Mouse (Mus musculus): Measurements from ENCODE around the gene Dst.

Gene Dst

DNA sequence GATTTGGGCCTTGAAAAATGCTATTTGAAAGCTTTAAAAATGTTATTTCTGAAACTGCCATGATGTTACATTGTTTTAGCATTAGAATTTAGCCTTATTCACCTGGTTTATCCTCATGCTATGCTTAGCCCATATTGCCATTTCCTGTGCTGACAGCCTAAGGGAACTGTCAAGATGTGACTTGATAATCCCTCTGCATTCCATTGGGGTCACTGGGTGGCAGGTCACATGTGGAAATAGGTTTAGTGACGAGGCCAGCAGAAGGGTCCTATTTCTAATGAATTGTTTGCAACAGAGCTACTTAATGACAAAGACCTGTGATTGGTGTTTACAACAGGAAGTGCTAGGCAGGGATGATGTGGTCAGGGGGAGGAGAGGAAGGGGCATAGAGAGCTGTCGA is 61.9 kb downstream of the Dst start:
- ATAC-seq (ENCODE audit: insufficient number of reproducible peaks, low FRiP score, low TSS enrichment): no peak

DNA sequence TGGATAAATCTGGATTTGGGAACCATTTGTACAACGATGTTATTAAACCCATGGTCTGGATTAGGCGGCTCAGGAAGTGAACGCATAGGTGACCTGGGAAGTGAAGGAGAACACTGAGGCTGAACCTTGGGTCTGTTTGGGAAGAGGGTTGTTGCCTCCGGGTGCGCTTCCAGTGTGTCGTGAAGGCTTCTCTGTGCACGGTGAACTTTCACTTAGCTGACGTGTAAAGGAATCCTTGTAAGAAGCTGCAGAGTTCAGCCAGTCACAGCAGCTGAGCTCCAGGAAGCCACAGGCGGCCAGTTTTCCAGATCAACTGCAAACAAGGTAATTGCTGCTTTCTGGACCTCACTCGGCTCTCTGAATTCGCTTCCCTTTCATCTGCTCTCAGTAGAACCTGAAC is 66.4 kb downstream of the Dst start:
- no peak for ATAC-seq (ENCODE audit: insufficient number of reproducible peaks, low FRiP score, low TSS enrichment)

DNA sequence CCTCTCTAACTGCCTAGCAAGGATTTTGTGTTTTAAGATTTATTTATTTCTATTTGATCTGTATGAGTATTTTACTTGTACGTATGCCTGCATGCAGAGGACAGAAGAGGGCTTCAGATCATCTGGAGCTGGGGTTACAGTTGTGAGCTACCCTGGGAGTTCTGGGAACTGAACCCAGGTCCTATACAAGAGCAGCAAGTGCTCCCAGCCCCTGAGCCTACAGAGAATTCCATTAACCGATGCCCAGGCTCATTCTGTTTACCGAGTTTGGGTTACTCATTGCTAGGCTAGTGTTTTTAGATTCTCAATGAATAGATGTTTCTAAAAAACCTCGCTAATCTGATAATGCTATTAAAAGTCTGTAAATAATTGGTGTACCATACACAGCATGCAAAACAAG is 67.3 kb downstream of the Dst start:
- ATAC-seq (ENCODE audit: insufficient number of reproducible peaks, low FRiP score, low TSS enrichment): no peak

DNA sequence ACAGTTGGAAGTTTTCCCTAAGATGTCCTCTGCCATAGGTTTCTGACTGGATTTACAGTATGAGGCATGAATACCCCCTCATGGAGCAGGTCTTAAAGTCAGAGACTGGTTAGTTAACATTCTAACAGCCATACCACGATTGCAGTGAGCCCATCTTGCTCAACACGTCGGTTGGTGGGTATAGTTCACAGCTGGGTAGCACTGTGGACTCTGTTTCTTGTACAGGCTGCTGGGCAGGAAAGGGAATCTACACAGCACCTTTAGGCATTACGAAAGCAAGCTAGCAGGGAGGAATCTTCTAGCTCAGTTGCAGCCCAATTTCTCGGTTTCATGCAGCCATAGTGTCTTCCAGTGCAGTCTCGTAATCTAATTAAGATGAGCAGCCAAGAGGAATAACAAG is 69.8 kb downstream of the Dst start:
- no peak for ATAC-seq (ENCODE audit: insufficient number of reproducible peaks, low FRiP score, low TSS enrichment)

DNA sequence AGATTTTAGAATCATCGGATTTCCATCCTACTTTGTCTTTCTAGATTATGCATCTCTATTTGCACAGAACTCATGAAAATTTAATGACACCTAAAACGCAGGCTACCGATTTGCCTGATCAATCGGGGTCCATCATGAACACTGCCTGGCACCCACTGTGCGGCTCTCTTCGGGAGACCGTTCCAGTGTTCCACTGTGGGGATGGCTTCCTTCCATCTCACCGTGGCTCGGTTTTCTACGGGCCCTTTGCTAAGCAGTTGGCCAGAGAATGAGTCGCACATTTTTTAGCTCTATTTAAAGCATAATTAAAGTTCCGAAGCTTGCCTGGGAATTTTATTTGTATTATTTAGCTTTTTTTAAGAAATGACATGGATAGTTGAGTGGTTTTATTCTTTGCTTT is 72.4 kb downstream of the Dst start:
- no peak for ATAC-seq (ENCODE audit: insufficient number of reproducible peaks, low FRiP score, low TSS enrichment)

DNA sequence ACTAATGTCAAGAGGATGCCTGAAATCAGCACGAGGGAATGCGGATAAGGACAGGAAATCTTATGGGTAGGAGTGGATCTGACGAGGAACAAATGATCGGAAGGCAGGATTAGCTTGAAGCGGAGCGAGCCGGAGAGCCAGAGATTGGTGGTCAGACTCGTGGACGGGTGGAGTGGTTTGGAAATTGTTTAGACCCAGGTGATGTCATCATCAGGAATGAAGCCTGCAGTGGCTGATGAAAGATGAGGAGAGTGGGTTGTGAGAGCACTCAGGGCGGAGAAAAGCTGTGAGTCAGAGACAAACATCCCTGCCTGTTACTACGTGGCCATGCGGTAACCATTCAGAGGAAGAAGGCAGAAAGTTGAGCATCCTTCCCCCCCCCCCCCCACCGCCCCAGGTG is 81.6 kb downstream of the Dst start:
- no peak for ATAC-seq (ENCODE audit: insufficient number of reproducible peaks, low FRiP score, low TSS enrichment)

DNA sequence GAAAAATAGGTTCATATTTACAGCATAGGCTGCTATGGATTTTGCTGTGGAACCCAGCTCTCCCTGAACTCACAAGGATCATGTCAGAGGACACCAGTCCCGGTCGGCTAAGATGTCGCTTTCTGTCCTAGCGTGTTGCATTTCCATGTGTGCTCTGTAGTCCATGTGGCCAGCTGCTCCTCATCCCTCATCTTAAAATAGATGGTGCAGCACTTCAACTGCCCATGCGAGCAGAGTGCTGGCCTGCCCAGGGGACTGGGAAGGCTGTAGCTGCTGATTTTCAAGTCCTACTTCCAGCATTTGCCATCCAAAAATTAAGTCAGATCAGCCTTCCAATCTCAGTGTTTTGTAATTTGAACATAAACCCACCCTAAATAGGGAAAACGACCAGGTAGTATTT is 83.0 kb downstream of the Dst start:
- ATAC-seq (ENCODE audit: insufficient number of reproducible peaks, low FRiP score, low TSS enrichment): no peak

DNA sequence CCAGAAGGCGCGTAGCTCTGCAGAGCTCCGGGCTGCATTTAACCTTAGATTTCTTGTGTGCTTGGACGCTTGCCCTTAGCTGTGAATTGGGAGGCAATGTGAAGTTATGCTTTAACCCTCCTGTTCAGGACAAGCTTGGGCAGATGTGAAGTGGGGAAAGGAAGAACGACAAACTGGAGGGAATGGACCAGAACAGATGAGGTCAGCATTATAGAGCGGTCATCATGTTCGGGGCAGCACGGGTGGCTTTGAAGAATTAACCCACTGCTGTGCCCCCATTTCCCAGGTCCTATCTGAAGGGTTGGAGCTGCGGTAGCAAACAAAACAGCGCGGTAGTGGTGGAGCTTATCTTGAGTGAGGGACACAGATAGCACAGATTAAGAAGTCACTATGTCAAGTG is 84.8 kb downstream of the Dst start:
- ATAC-seq (ENCODE audit: insufficient number of reproducible peaks, low FRiP score, low TSS enrichment): no peak

DNA sequence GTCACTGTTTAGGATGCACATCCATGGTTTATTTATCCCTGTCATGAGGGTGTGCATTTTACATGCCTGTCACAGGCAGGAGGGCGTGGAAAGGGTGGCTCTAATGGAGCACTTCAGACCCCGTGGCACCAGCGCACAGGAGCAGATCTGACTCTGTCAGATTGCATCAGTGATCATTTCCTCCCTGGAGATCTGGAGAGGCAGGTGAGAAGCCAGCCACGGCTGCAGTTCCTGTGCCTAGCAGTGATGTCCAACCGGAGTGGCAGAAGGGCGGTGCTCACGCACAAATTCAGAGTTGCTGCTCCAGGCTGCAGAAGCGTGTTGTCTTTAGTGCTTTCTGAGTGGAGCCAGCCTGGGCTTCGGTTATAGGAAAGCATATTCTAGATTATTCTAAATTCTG is 86.2 kb downstream of the Dst start:
- peak; percentile 50; the same call in 1 of the 2 replicates for ATAC-seq (ENCODE audit: insufficient number of reproducible peaks, low FRiP score, low TSS enrichment)

DNA sequence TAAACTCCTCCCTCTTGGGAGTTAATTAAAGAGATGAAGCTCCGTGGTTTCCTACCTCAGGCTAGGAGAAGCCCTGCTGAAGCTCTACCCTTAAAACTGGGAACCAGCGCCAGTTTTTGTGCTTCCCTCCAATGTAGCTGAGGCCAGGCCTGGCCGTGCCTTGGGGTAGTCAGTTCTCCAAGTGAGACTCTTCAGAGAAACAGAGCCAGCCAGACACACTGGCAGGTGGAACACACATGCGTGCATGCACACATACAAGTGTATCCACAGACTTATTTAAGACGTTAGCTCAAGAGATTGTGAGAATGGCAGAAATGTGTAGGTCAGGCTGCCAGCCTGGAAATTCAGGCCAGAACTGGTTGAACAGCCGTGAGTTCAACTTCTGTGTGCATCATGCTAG is 87.4 kb downstream of the Dst start:
- ATAC-seq (ENCODE audit: insufficient number of reproducible peaks, low FRiP score, low TSS enrichment): no peak

DNA sequence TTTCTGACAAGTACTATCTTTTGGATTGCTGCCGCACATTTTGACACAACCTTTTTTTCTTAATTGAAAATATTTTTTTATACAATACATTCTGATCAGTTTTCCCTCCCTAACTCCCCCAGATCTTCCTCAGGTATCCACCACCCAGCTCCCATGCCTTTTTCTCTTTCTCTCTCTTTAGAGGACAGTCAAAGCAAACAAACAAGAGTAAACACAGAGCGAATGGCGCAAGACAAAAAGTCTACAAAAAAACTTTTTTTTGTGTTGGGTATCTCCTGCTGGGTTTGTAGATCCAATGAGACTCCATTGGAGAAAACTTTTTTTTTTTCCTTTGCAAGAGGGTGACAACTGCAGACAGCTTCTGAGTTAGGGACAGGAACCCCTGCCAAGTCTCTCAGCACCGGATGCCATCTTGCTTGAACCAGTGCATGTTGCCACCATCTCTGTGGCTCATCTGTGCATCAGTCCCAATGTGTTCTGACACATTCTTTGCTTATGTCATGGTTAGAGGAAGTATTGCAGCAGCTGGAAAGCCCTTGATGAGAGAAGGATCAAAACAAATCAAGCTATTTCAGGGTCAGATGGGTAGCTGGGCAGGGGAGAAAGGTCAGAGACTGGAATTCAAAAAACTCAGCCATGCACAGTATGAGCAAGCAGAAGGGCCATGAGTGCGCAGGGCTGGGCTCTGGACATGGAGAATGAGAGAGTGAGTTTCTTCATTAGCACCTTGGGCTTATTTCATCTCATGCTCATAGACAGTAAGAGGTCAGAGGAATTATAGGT is 88.3 kb downstream of the Dst start:
- no peak for ATAC-seq (ENCODE audit: insufficient number of reproducible peaks, low FRiP score, low TSS enrichment)

DNA sequence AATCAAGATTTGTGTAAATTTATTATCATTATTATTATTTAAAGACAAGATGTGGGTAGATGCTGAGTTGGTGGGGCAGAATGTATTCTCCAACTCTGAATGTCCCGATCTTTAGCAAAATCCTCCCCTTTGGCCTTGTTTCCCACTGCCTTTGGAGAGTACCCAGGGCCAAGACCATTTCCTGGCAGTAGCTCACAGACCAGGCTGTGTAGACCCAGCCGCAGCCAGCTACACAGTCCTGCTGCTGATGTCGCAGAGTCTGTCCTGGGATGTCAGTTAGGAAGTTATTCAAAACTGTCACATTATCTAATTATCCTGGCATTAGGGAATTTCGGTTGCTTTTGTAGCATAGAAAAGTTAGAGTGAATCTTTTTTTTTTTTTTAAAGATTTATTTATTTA is 94.3 kb downstream of the Dst start:
- no peak for ATAC-seq (ENCODE audit: insufficient number of reproducible peaks, low FRiP score, low TSS enrichment)

DNA sequence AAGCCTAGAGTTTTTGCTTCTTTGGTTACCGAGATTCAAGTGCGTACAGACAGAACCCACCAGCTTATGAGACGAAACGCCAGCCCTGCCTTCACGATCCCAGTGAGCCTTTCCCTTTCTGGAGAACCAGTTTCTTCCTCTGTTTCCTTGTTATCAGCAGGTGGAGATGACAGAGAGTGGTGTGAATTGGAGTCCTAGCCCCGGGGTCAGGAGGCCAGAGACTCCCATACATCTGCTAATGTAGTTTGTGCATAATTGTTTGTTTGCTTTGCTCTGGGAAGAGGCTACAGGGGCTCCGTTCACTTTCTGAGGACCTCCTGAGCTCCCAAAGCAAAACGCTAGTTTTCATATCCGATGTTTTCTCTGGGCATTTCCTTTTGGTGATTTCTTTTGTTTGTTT is 94.9 kb downstream of the Dst start:
- no peak for ATAC-seq (ENCODE audit: insufficient number of reproducible peaks, low FRiP score, low TSS enrichment)

DNA sequence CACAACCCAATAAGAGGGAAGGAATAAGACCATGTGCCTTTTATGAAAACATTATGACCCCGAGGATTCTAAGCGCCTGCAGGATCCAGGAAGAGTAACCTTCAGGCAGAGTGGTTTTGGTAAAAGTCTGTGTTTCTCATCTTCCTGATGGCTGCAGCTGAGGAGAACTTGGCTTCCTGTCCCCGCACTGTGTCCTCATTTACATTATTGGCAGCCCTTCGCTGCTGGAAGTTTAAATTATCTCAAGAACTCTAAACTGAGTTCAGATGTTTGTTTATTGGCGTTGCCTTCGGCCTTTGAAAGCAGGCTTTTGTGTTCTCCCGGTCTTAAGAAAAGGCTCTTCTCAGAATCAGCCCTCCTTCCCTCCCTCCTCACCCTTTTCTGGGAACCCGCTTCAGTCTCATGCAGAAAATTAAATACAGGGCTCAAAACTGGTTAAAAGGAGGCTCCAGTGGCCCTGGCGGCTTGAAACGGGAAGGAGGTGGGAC is 97.3 kb downstream of the Dst start:
- peak; percentile 2; the same call in 1 of the 2 replicates for ATAC-seq (ENCODE audit: insufficient number of reproducible peaks, low FRiP score, low TSS enrichment)

DNA sequence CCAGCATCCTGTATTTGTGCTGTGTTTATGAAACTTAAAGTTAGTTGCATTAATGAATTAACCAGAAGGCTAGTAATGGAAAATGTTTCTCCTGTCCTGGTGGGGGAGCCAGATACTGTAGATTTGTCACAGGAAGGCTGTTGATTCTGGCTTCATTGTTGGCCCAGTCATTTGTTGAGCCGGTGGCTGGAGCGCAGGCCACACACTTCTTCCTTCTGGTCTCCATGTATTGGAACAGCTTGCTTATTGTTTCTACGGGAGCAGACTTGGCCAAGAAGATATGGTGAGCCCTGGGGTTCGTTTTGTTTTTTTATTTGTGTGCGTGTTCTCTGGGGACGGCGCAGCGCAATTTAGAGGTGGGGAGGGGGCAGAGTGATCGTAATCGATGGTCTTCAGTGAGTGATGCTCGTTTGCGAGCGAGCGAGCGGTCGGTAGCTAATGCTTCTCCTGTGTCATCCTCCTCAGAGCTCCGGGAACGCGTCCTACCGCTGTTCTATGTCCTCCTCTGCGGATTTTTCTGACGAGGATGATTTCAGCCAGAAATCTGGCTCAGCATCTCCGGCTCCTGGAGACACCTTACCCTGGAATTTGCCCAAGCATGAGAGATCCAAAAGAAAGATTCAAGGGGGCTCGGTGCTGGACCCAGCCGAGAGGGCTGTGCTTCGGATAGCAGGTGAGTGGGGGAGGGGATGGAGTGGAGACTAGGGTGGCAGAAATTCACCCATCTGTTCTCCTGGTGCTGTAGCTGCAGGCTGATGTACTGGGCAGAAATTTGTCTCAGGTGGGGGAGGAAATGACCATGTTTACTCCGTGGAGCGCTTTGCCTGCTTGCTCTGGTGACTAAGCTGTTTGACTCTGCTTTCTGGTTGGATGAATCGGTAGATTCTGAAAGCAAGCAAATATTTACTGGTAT is 98.0 kb downstream of the Dst start:
- ATAC-seq (ENCODE audit: insufficient number of reproducible peaks, low FRiP score, low TSS enrichment): peak; percentile 81

DNA sequence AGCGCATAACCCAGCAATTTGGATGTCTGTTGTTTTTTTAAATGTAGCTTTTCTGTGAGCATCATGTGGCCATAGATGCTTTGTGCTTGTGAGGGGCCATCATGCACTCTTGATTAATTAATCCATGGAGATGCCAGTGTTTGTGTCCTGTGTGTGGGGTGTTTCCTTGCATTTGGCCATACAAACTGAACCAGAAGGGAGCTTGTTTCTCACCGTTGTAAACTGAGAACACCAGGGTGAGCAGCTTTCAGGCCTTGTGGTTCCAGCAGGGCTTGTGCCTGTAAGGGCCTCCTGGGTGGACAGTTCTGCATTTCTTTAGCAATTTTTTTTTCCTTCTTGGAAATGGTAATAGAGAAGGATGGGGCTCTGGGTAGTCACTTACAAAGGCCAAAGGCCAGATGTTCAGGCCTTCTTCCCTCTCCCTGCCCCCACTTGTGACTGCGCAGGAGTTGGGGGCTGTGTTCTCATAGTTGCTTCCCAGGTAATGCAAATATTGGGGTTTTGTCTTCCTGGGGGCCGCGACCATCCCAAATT is 98.9 kb downstream of the Dst start:
- ATAC-seq (ENCODE audit: insufficient number of reproducible peaks, low FRiP score, low TSS enrichment): no peak

DNA sequence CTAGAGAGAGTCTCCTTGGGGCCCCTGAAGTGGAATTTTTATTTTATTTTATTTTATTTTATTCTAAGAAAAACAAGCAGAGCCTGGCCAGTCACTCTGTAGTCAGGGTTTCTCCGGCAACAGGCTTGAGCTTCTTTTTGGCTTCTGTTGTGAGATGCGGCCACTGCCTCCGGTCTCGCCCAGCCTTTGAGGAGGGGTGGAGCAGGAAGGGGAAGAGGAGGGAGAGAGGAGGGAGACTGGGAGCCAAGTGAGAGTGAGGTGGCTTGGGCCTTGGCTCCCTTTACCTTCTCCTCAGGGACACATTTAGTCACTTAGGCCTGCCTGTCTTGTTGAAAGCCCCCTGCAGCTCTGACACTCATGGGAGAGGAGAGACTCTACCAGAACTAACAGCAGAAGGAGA is 99.4 kb downstream of the Dst start:
- ATAC-seq (ENCODE audit: insufficient number of reproducible peaks, low FRiP score, low TSS enrichment): no peak

DNA sequence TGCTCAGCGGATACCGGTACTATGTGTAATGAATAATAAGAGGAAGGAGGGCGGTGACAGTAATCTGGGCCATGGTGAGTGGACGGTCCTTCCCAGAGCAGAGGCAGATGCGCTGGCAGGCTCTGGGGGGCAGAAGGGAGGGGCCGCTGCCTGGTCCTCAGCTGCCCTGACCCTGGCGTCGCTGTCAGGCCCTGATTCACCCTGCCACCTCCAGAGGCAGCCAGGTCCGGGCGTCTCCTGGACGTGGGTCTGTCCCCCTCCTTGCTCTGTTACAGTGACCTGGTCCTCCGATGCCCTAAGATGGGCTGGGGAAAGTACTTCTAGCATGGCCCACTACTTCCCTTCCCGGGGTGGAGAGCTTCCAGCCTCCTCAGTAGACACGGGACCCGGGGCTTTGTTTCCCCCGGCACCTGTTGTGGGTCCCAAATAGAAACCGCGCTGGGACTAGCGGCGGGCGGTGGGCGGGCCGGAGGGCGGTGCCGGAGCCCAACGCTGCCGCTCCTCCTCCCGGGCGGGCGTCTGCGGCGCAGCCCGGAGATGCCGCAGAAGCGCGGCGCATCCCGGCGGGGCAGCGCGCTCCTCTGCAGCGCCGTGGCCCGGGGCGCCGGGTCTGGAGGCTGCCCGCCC is 103.1 kb downstream of the Dst start:
- ATAC-seq (ENCODE audit: insufficient number of reproducible peaks, low FRiP score, low TSS enrichment): peak; percentile 58

DNA sequence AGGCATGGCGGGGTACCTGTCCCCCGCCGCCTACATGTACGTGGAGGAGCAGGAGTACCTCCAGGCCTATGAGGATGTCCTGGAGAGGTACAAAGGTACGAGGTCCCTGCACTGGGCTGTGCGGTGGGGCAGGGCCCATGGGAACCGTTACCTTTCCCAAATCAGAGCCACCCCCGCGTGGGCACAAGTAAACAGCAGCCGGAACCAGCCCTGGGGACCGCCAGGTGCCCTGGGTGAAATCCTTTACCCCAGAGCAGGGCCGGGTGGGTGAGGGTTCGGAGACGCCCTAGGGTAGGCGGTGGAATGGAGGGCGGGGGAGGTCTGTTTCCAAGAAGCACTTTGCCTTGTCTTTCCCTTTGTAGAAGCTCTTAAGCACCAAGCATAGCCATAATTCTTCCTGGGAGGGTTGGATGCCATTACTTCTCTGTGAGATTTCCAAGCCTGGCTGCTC is 103.8 kb downstream of the Dst start:
- peak; percentile 15; the same call in 1 of the 2 replicates for ATAC-seq (ENCODE audit: insufficient number of reproducible peaks, low FRiP score, low TSS enrichment)

DNA sequence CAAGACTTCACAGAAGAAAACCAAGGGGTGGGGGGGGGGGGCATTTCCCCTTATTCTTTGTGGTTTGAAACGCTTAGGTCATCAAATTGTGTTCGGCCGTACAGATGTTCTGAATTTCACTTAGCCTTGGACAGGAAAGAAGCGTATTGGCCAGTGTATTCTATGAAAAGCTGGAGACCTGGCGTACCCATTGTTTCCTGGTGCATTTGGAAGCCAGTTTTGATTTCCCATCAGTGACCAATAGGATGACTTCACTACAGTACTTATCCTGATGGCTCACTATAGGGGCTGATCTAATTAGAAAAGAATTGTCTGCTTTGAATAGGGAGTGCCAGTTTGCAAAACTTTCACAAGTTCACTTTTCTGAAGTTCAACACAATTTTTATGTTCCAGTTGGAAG is 105.5 kb downstream of the Dst start:
- no peak for ATAC-seq (ENCODE audit: insufficient number of reproducible peaks, low FRiP score, low TSS enrichment)

DNA sequence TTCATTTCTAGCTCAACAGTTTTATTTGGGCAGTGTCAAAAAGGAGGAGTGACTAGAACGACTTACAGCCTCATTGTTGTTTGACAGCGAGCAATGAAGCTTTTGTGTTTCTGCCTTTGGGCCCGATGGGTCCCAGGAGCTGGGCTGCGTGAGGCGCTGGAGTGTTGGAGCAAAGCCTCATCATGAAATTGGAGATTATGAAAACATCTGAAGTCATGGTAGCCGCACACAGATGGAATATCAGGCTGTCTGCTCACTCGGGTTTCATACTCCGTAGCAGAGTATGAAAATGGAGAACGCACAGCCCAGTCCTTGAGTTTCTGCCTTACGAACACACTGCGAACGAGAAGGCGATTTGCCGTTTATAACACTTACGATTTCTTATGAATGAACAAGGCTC is 108.8 kb downstream of the Dst start:
- ATAC-seq (ENCODE audit: insufficient number of reproducible peaks, low FRiP score, low TSS enrichment): no peak

Data from cerebellum, adult (tissue).